Mouse (Mus musculus) thymus, adult 2 months (tissue): ENCODE data around the gene Rpl9-ps6. TPM values are rescaled to one million over a fixed set of nuclear protein-coding genes. Genes with fewer than 3 reads are reported as not detected.

Source experiments
- DNase-seq: peaks from one replicate; pipeline ENCODE4 v3.0.0; 2021
- H3K27ac ChIP-seq: fragments of 200-500 bp; 2 replicates; pipeline ENCODE4 v1.5.1; 2012; ENCODE audit warnings: low read length, control low read depth; ENCODE audit not compliant: control insufficient read depth, insufficient read depth
- H3K27me3 ChIP-seq: fragments of 200-500 bp; 2 replicates; pipeline ENCODE4 v1.6.1; 2012; ENCODE audit warnings: mild to moderate bottlenecking, low read length, moderate library complexity, mixed read lengths; ENCODE audit not compliant: control insufficient read depth, insufficient read depth
- H3K36me3 ChIP-seq: fragments of 200-500 bp; 2 replicates; pipeline ENCODE4 v1.6.1; 2012; ENCODE audit warnings: mild to moderate bottlenecking, low read length, moderate library complexity; ENCODE audit not compliant: control insufficient read depth, insufficient read depth
- H3K4me1 ChIP-seq: fragments of 200-500 bp; replicated peaks from 2 replicates; pipeline ENCODE4 v1.6.1; 2012; ENCODE audit warnings: low read length; ENCODE audit not compliant: control insufficient read depth, insufficient read depth
- H3K4me3 ChIP-seq: fragments of 200-500 bp; 2 replicates; pipeline ENCODE4 v1.5.1; 2012; ENCODE audit warnings: mild to moderate bottlenecking, low read length, control low read depth, moderate library complexity; ENCODE audit not compliant: control insufficient read depth, insufficient read depth
- CTCF ChIP-seq: fragments of 200-500 bp; IDR thresholded peaks from 2 replicates; pipeline ENCODE4 v1.5.1; 2012; ENCODE audit warnings: mild to moderate bottlenecking, control low read depth, low read length, moderate library complexity, borderline replicate concordance; ENCODE audit not compliant: control insufficient read depth, poor library complexity, insufficient read depth; ENCODE audit errors: extremely low read depth
- POLR2A ChIP-seq: fragments of 200-500 bp; IDR thresholded peaks from 2 replicates; pipeline ENCODE4 v1.6.1; 2012; ENCODE audit warnings: mild to moderate bottlenecking, low read length, control low read depth, moderate library complexity; ENCODE audit not compliant: control insufficient read depth, poor library complexity, insufficient read depth; ENCODE audit errors: extremely low read depth
- WGBS: fragments of 180-500 bp; shearing (Covaris S2); methylation state at CpG from one replicate; pipeline ENCODE4 v1.1.7; 2018; 5-methylcytosine and 5-hydroxymethylcytosine counted together
- polyA plus RNA-seq: library from polyadenylated mRNA; depleted of rRNA; stranded (reverse); fragments of >200 nt; gene quantifications from 2 replicates; pipeline ENCODE4 v1.2.3, GENCODE M21; 2012

Gene Rpl9-ps6
- polyA plus RNA-seq, 1 experiment: 8.0 TPM

- Histone ChIP-seq H3K27ac (0 out of 2 replicates have a peak overlapping the region, but pooled peaks have one; percentile 8), H3K4me3 (peak overlapping the region; percentile 85), H3K36me3 (no peaks in the 10 kb centered on the region), H3K27me3 (no peaks in the 10 kb centered on the region), H3K4me1 (peaks cover 15% of the 10 kb centered on the region)
- TF ChIP-seq POLR2A: no peak
- no peak for TF ChIP-seq CTCF
- no peak for DNase-seq
- WGBS: 19% methylated on average over 13 of the region's 13 CpGs
Observed at GRCm38 (mm10) chr19:32484941-32485660, 18.7 kb upstream of the Rpl9-ps6 start.

DNA sequence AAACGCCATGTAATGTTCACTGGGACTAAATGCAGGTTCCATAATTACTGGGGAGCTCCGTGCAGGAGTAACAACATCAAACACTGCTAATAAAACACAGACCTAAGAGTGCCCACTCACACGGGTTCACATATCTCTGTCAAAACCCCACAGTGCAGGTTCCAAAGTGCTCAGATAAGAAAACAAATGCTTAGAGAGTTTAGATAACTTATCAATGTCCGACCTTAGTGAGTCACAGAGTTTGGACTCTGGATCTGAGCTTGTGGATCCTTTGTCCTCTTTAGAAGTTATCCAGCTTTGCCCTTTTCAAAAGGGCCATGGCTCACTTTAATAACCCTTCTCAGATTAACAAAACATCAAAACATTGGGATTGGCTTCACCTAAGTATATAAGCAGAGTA, 15.1 kb upstream of the Rpl9-ps6 start:
- no peaks in the 10 kb centered on the region for H3K36me3 ChIP-seq
- WGBS: 89% methylated on average over 4 of the region's 4 CpGs
- H3K4me1 ChIP-seq: peaks cover 1% of the 10 kb centered on the region
- no peak for DNase-seq
- H3K27ac ChIP-seq: no peak overlapping the region
- TF ChIP-seq CTCF: no peak
- no peak for TF ChIP-seq POLR2A
- H3K27me3 ChIP-seq: no peaks in the 10 kb centered on the region
- H3K4me3 ChIP-seq: no peak overlapping the region

- H3K4me3 ChIP-seq: no peak overlapping the region
- WGBS: 95% methylated on average over 8 of the region's 8 CpGs
- no peak for TF ChIP-seq POLR2A
- TF ChIP-seq CTCF: no peak
- no peaks in the 10 kb centered on the region for H3K4me1 ChIP-seq
- DNase-seq: no peak
- H3K27ac ChIP-seq: no peak overlapping the region
- H3K27me3 ChIP-seq: no peaks in the 10 kb centered on the region
- H3K36me3 ChIP-seq: no peaks in the 10 kb centered on the region
Observed at GRCm38 (mm10) chr19:32480791-32481442, 14.5 kb upstream of the Rpl9-ps6 start.

DNA sequence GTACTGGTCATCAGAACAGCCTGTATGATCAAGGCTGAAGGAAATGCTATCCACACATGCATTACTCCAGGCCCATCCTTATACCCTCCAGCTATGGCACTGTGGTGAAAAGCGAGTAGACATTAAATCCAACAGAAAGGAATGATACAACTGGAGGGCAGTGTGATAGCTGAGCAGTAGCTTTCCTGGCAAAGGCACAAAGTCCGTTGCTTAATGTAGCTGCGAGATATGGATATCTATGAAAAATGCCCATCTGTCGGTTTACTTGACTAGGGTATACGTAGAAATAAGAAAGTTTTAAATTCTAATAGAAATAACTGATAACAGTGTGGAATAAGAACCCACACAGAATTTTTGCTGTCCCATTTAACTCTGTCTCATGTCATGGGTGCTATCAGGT, 13.9 kb upstream of the Rpl9-ps6 start:
- Histone ChIP-seq H3K4me1 (no peaks in the 10 kb centered on the region), H3K27me3 (no peaks in the 10 kb centered on the region), H3K27ac (no peak overlapping the region), H3K4me3 (no peak overlapping the region), H3K36me3 (no peaks in the 10 kb centered on the region)
- no peak for TF ChIP-seq CTCF
- TF ChIP-seq POLR2A: no peak
- 97% methylated on average over 5 of the region's 5 CpGs for WGBS
- no peak for DNase-seq

DNA sequence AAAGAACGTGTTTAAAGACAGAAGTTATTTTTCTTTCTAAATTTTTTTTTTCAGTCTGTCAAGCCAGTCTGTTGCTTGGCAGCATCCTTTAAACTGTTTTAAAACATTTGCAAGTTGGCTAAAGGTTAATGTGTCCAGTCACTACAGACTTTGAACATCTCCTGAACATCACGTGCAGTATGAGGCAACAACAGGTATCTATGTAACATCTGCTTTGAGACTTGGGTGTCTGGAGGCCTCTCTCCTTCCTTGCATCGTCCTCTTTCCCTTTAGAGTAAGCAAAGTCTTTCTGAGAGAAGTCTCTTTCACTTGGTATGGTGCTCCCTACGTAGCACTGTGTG, 10.3 kb upstream of the Rpl9-ps6 start:
- no peak for DNase-seq

DNA sequence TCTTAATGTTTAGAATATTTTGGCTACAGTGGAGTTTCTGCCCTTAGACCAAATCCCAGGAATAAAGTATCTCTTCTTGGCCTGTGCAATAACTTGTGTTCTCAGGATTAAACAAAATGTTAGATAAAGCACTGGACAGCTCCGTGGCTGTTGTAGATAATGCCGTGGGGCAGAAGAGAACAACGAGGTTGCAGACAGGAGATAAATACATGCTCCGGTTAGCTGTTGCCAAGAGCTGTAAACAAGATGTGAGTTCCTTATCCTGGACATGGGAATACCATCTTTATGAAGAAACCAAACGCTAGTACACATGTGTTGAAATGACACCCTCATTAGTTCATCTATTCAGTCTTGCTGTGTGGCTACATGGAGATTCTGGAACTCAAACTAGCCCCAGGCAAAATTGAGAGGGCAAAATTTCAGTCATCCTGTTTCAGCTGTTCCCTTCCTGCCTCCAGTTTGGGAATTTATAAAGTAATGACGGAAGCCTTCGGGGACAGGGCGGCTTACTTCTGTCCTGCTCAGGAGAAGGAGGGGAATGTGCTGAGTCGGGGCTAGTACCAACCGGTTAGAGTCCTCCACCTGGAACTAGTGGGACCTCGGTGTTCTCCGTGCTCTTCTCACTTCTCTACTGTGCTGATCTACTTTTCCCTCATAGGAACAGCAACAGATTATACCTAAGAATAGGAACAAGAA, 9.8 kb upstream of the Rpl9-ps6 start:
- no peak overlapping the region for H3K27ac ChIP-seq
- no peaks in the 10 kb centered on the region for H3K27me3 ChIP-seq
- H3K36me3 ChIP-seq: no peaks in the 10 kb centered on the region
- 90% methylated on average over 12 of the region's 12 CpGs for WGBS
- no peak for TF ChIP-seq POLR2A
- no peak for TF ChIP-seq CTCF
- H3K4me1 ChIP-seq: no peaks in the 10 kb centered on the region
- no peak overlapping the region for H3K4me3 ChIP-seq
- DNase-seq: no peak

More for the DNA sequence above, 10.3 kb upstream of the Rpl9-ps6 start:
- Histone ChIP-seq H3K4me1 (no peaks in the 10 kb centered on the region), H3K27me3 (no peaks in the 10 kb centered on the region), H3K27ac (no peak overlapping the region), H3K36me3 (no peaks in the 10 kb centered on the region), H3K4me3 (no peak overlapping the region)
- 84% methylated on average over 4 of the region's 4 CpGs for WGBS
- TF ChIP-seq POLR2A (no peak), CTCF (no peak)
